Mouse (Mus musculus) urinary bladder, postnatal 0 days (tissue): ENCODE measurements around the gene Ddx55. TPM values are rescaled to one million over a fixed set of nuclear protein-coding genes. Genes with fewer than 3 reads are reported as not detected.

ENCODE experiments used
- polyA plus RNA-seq: library from polyadenylated mRNA; unstranded; fragments of >200 nt; fragmentation: Nextera tagmentation; extraction: Ambion mirVana; gene quantifications from 2 replicates; pipeline ENCODE4 v1.2.1, GENCODE M21; 2015

Gene Ddx55
- 5.7 TPM in 2 replicates for polyA plus RNA-seq

GRCm38 (mm10) chr5:124552558-124553307 is at the start of gene Ddx55:
TSS of gene Ddx55 (plus strand) at chr5:124552864.

GRCm38 (mm10) chr5:124530655-124531582 is 21.7 kb upstream of the Ddx55 start, which contains the start of gene Rilpl1:
TSS of gene Rilpl1 (minus strand) at chr5:124531391.

GRCm38 (mm10) chr5:124540383-124540786 is 12.3 kb upstream of the Ddx55 start, which contains the start of gene Tmed2:
TSS of gene Tmed2 (plus strand) at chr5:124540695.

GRCm38 (mm10) chr5:124578633-124579317 is 26.1 kb downstream of the Ddx55 start, which contains the start of the genes Eif2b1 and Gtf2h3:
TSS of gene Eif2b1 (minus strand) at chr5:124579131.
TSS of gene Gtf2h3 (plus strand) at chr5:124579140.

Other genes with a start within 250 kb of the Ddx55 start
- gene Mphosph9, start 224.9 kb upstream of the Ddx55 start, polyA plus RNA-seq: 3.7 and 4.1 TPM in 2 replicates
- gene 2810006K23Rik, start 224.8 kb upstream of the Ddx55 start, polyA plus RNA-seq: 6.4 and 6.6 TPM in 2 replicates
- gene Cdk2ap1, start 189.8 kb upstream of the Ddx55 start, polyA plus RNA-seq: 18.8 and 27.6 TPM in 2 replicates
- 40.8 and 50.9 TPM in 2 replicates for gene Sbno1, start 126.9 kb upstream of the Ddx55 start, polyA plus RNA-seq
- gene Kmt5a, start 112.9 kb upstream of the Ddx55 start, polyA plus RNA-seq: 23.8 and 26.4 TPM in 2 replicates
- 14.3 and 19.0 TPM in 2 replicates for gene Rilpl2, start 74.5 kb upstream of the Ddx55 start, polyA plus RNA-seq
- gene Snrnp35, start 69.7 kb upstream of the Ddx55 start, polyA plus RNA-seq: 9.0 and 9.9 TPM in 2 replicates
- 14.7 and 15.9 TPM in 2 replicates for gene Rilpl1, start 21.5 kb upstream of the Ddx55 start, polyA plus RNA-seq
- gene Tmed2, start 12.2 kb upstream of the Ddx55 start, polyA plus RNA-seq: 466 and 537 TPM in 2 replicates
- gene Eif2b1, start 26.3 kb downstream of the Ddx55 start, polyA plus RNA-seq: 57.0 and 60.4 TPM in 2 replicates
- 24.8 and 26.7 TPM in 2 replicates for gene Gtf2h3, start 26.3 kb downstream of the Ddx55 start, polyA plus RNA-seq
- gene Atp6v0a2, start 75.7 kb downstream of the Ddx55 start, polyA plus RNA-seq: 30.4 and 33.5 TPM in 2 replicates
- 0.02 TPM in 2 replicates for gene Dnah10, start 172.2 kb downstream of the Ddx55 start, polyA plus RNA-seq